22 mouse cellular contexts compared by ENCODE assay signal in genomic region chr6:85354709-85355108, GRCm38 (mm10). TPM values are rescaled to one million over a fixed set of nuclear protein-coding genes. Genes with fewer than 3 reads are reported as not detected.
DNase-seq lines count a peak whose midpoint lies in the region; ATAC-seq and TF ChIP-seq lines count a peak whose summit lies in the region.
"Had no signal": no experiment of that assay in that cellular context is flagged by ENCODE, and none has a peak within 500 bp of the region (broad histone marks: within the 10 kb centered on the region; RNA-seq: fewer than 3 reads in every experiment).

No protein-coding gene starts in this region.

- intact Hi-C loops in heart, postnatal 10 days (cut with DNase I): no loop called here
- intact Hi-C loops in left cerebral cortex, postnatal 4 days (cut with DNase I): no loop called here
- intact Hi-C loops in left cerebral cortex, postnatal 10 days (cut with DNase I): no loop called here

- peaks cover 37% of the 10 kb centered on the region for H3K4me1 ChIP-seq in heart, embryonic 15.5 days (replicated peaks)
- peaks cover 20% of the 10 kb centered on the region; the same call in 1 of the 2 replicates for H3K4me1 ChIP-seq in kidney, adult 2 months (ENCODE audit: control insufficient read depth, insufficient read depth, low read length)
- H3K4me1 ChIP-seq: forebrain, embryonic 13.5 days; limb, embryonic 12.5 days; midbrain, embryonic 10.5 days had no signal

- no peak overlapping the region for H3K4me3 ChIP-seq in heart, embryonic 15.5 days
- no peak overlapping the region for H3K4me3 ChIP-seq in kidney, adult 2 months (ENCODE audit: insufficient read depth, low read depth, low read length)
- H3K4me3 ChIP-seq: forebrain, embryonic 13.5 days; heart, embryonic 10.5 days; limb, embryonic 12.5 days; midbrain, embryonic 10.5 days had no signal

- no peaks in the 10 kb centered on the region for H3K36me3 ChIP-seq in heart, embryonic 15.5 days
- no peaks in the 10 kb centered on the region for H3K36me3 ChIP-seq in kidney, adult 2 months (ENCODE audit: control insufficient read depth, insufficient read depth, low read length)
- H3K36me3 ChIP-seq: G1E; heart, embryonic 10.5 days; limb, embryonic 12.5 days; midbrain, embryonic 10.5 days had no signal

- ATAC-seq in heart, embryonic 15.5 days (replicated peaks; ENCODE audit: insufficient number of reproducible peaks, insufficient read depth, low FRiP score, low read depth): no peak
- ATAC-seq: forebrain, embryonic 13.5 days; liver, postnatal 0 days; Patski had no signal

- no peaks in the 10 kb centered on the region for H3K9me3 ChIP-seq in heart, embryonic 15.5 days (replicated peaks)
- H3K9me3 ChIP-seq: forebrain, embryonic 13.5 days; G1E; heart, embryonic 10.5 days; limb, embryonic 12.5 days; midbrain, embryonic 10.5 days had no signal

- H3K27me3 ChIP-seq in heart, embryonic 15.5 days: no peaks in the 10 kb centered on the region
- H3K27me3 ChIP-seq in kidney, adult 2 months (replicated peaks; ENCODE audit: control insufficient read depth, insufficient read depth, low read length): no peaks in the 10 kb centered on the region
- H3K27me3 ChIP-seq: forebrain, embryonic 13.5 days; limb, embryonic 12.5 days; Patski had no signal

- no peak overlapping the region for H3K4me2 ChIP-seq in heart, embryonic 15.5 days
- H3K4me2 ChIP-seq: forebrain, embryonic 13.5 days; limb, embryonic 12.5 days; liver, embryonic 11.5 days had no signal

- no peak for TF ChIP-seq CTCF in kidney, adult 2 months (conservative IDR thresholded peaks at IDR 0.05; ENCODE audit: insufficient read depth, insufficient read length, low read depth, low read length)

- no peak for TF ChIP-seq POLR2A in kidney, adult 2 months (IDR thresholded peaks at IDR 0.05; ENCODE audit: low read depth, low read length)

- 0 out of 2 replicates have a peak overlapping the region, but pooled peaks have one; percentile 2 for H3K27ac ChIP-seq in heart, embryonic 15.5 days
- no peak overlapping the region for H3K27ac ChIP-seq in kidney, adult 2 months (ENCODE audit: insufficient read depth, low read depth, low read length)
- H3K27ac ChIP-seq: forebrain, embryonic 13.5 days; heart, embryonic 10.5 days; limb, embryonic 12.5 days; midbrain, embryonic 10.5 days had no signal

- 73% methylated on average over 6 of the region's 6 CpGs for WGBS in heart, embryonic 15.5 days
- 77% methylated on average over 6 of the region's 6 CpGs for WGBS in kidney, adult 2 months

- H3K9ac ChIP-seq in heart, embryonic 15.5 days: no peak overlapping the region
- H3K9ac ChIP-seq: forebrain, embryonic 13.5 days; limb, embryonic 12.5 days; liver, postnatal 0 days had no signal

- no peak for DNase-seq in heart, postnatal 10 days
- peak; percentile 83 for DNase-seq in left cerebral cortex, postnatal 4 days
- no peak for DNase-seq in left cerebral cortex, postnatal 10 days (ENCODE audit: extremely low spot score in 1 of 2, low spot score in 2 of 2)
- DNase-seq in cerebellum, adult 18-20 months: peak; percentile 67 to 73
- DNase-seq in cerebellum, postnatal 14 days: peak; percentile 64 to 76
- DNase-seq in kidney, adult 2 months: no peak
- no peak for DNase-seq in right cerebral cortex, postnatal 4 days
- DNase-seq: embryo, embryonic 11 days; kidney, adult 9 months; kidney, postnatal 14 days; liver, postnatal 0 days; lung, postnatal 10 days; right cerebral cortex, postnatal 14 days; spleen, adult 18-20 months had no signal

RNA-seq across cellular contexts. Expression of gene Rab11fip5, which starts 19.7 kb away (rescaled TPM):
- 42.3 and 45.3 TPM in 2 replicates for polyA plus RNA-seq in heart, embryonic 15.5 days (2015; fragmentation: Nextera tagmentation; extraction: Ambion mirVana)
- total RNA-seq in heart, postnatal 10 days (2021): 10 to 100 TPM; 65.4 to 73.1 TPM
- 10 to 100 TPM; 51.7 to 54.1 TPM for total RNA-seq in left cerebral cortex, postnatal 4 days (2021)
- 10 to 100 TPM; 56.9 to 57.5 TPM for total RNA-seq in left cerebral cortex, postnatal 10 days (2021)
- 56.8 and 63.6 TPM in 2 replicates for polyA plus RNA-seq in kidney, adult 2 months (2012; rRNA removed)
- polyA plus RNA-seq: G1E had no signal

RNA-seq across cellular contexts. Expression of gene Sfxn5, which starts 21.5 kb away (rescaled TPM):
- 3.7 and 4.9 TPM in 2 replicates for polyA plus RNA-seq in heart, embryonic 15.5 days (2015; fragmentation: Nextera tagmentation; extraction: Ambion mirVana)
- total RNA-seq in heart, postnatal 10 days (2021): 1 to 10 TPM; 3.1 to 6.0 TPM
- 10 to 100 TPM; 63.9 to 69.7 TPM for total RNA-seq in left cerebral cortex, postnatal 4 days (2021)
- total RNA-seq in left cerebral cortex, postnatal 10 days (2021): 100 to 1,000 TPM; 136 to 141 TPM
- polyA plus RNA-seq in kidney, adult 2 months (2012; rRNA removed): 23.6 and 25.8 TPM in 2 replicates

Comparison
In these comparisons a context has a peak if more than half of its experiments do, and no peak if none do; other contexts are left out.
1. DNase-seq: peak in left cerebral cortex, postnatal 4 days (single experiment), cerebellum, adult 18-20 months (2 of 2) and cerebellum, postnatal 14 days (2 of 2); none in heart, postnatal 10 days (0 of 2), left cerebral cortex, postnatal 10 days (0 of 2), kidney, adult 2 months (single experiment) and right cerebral cortex, postnatal 4 days (single experiment).
2. RNA of gene Sfxn5, which starts 21.5 kb away (total RNA-seq): 136 to 141 TPM in left cerebral cortex, postnatal 10 days and 63.9 to 69.7 TPM in left cerebral cortex, postnatal 4 days; 3.1 to 6.0 TPM in heart, postnatal 10 days; every median in the first group is over 4 times any median in the second.